8 mouse cellular contexts compared by ENCODE assay signal in genomic region chr14:19277777-19278385, GRCm38 (mm10).
DNase-seq lines count a peak whose midpoint lies in the region; ATAC-seq and TF ChIP-seq lines count a peak whose summit lies in the region.

No protein-coding gene starts in this region.

- no peaks in the 10 kb centered on the region for H3K4me1 ChIP-seq in heart, embryonic 15.5 days (replicated peaks)
- no peaks in the 10 kb centered on the region for H3K4me1 ChIP-seq in lung, postnatal 0 days (ENCODE audit: insufficient read depth, low read depth, low read length)

- H3K27ac ChIP-seq in heart, embryonic 15.5 days = no peak overlapping the region
- no peak overlapping the region for H3K27ac ChIP-seq in lung, postnatal 0 days (ENCODE audit: low read length)

- peak; percentile 33 to 73 for DNase-seq in heart, adult 18-20 months
- DNase-seq in heart, adult 11 months = no peak
- DNase-seq in WW6 (ENCODE audit: low read depth, low spot score) = peak; percentile 100
- DNase-seq in embryo, embryonic 11.5 days (ENCODE audit: low read depth, low spot score) = peak; percentile 100
- peak; percentile 45 to 55 for DNase-seq in kidney, postnatal 4 days
- peak; percentile 96 for DNase-seq in lung, postnatal 0 days (ENCODE audit: low spot score)
- peak; percentile 22 for DNase-seq in right cerebral cortex, postnatal 25 days

- H3K4me3 ChIP-seq in heart, embryonic 15.5 days = no peak overlapping the region
- no peak overlapping the region for H3K4me3 ChIP-seq in lung, postnatal 0 days (ENCODE audit: low read depth, low read length)

- no peak for TF ChIP-seq CTCF in lung, postnatal 0 days (IDR thresholded peaks at IDR 0.05)

- H3K27me3 ChIP-seq in heart, embryonic 15.5 days = no peaks in the 10 kb centered on the region
- H3K27me3 ChIP-seq in lung, postnatal 0 days (replicated peaks; ENCODE audit: insufficient read depth, low read length) = no peaks in the 10 kb centered on the region

- ATAC-seq in heart, embryonic 15.5 days (replicated peaks; ENCODE audit: insufficient number of reproducible peaks, insufficient read depth, low FRiP score, low read depth) = peak; percentile 87
- ATAC-seq in lung, postnatal 0 days = peak; percentile 70

- H3K9me3 ChIP-seq in heart, embryonic 15.5 days (replicated peaks) = no peaks in the 10 kb centered on the region
- H3K9me3 ChIP-seq in lung, postnatal 0 days (ENCODE audit: low read length) = no peaks in the 10 kb centered on the region

- no peak for TF ChIP-seq EP300 in lung, postnatal 0 days (IDR thresholded peaks at IDR 0.05)

- H3K36me3 ChIP-seq in heart, embryonic 15.5 days = no peaks in the 10 kb centered on the region
- H3K36me3 ChIP-seq in lung, postnatal 0 days (ENCODE audit: insufficient read depth, low read length) = no peaks in the 10 kb centered on the region

- H3K9ac ChIP-seq in heart, embryonic 15.5 days = no peak overlapping the region
- H3K9ac ChIP-seq in lung, postnatal 0 days (replicated peaks; ENCODE audit: low read depth) = no peak overlapping the region

- WGBS in heart, embryonic 15.5 days = 53% methylated on average over 4 of the region's 4 CpGs
- 43% methylated on average over 4 of the region's 4 CpGs for WGBS in lung, postnatal 0 days

- H3K4me2 ChIP-seq in heart, embryonic 15.5 days = no peak overlapping the region
- no peak overlapping the region for H3K4me2 ChIP-seq in lung, postnatal 0 days (replicated peaks; ENCODE audit: low read depth, low read length)
